Mouse (Mus musculus) c-Kit-positive CD71-positive TER-119-positive erythroid progenitor cells, embryonic 14.5 days (primary cell): ENCODE measurements around the gene Dnajb8.

ENCODE experiments used
- DNase-seq: peaks from one replicate; pipeline ENCODE4 v3.0.0-alpha.2; 2013; ENCODE audit warnings: low spot score

Gene Dnajb8

GRCm38 (mm10) chr6:88199001-88199717, 22.9 kb upstream of the Dnajb8 start:
- DNase-seq, result no peak

GRCm38 (mm10) chr6:88199718-88200692, 22.1 kb upstream of the Dnajb8 start:
- DNase-seq, result no peak

GRCm38 (mm10) chr6:88200693-88201609, 21.1 kb upstream of the Dnajb8 start:
- no peak for DNase-seq

GRCm38 (mm10) chr6:88201926-88202700, 20.0 kb upstream of the Dnajb8 start:
- DNase-seq, result no peak

- peak; percentile 82 for DNase-seq
Observed at GRCm38 (mm10) chr6:88202921-88203690, 19.0 kb upstream of the Dnajb8 start.

GRCm38 (mm10) chr6:88203791-88204405, 18.2 kb upstream of the Dnajb8 start:
- DNase-seq, result no peak

- no peak for DNase-seq
Observed at GRCm38 (mm10) chr6:88204531-88205385, 17.3 kb upstream of the Dnajb8 start.

- DNase-seq, result no peak
Observed at GRCm38 (mm10) chr6:88205386-88205700, 16.7 kb upstream of the Dnajb8 start.

GRCm38 (mm10) chr6:88205937-88206336, 16.1 kb upstream of the Dnajb8 start:
- no peak for DNase-seq

- DNase-seq, result no peak
Observed at GRCm38 (mm10) chr6:88206566-88206965, 15.5 kb upstream of the Dnajb8 start.

GRCm38 (mm10) chr6:88207403-88208033, 14.6 kb upstream of the Dnajb8 start:
- no peak for DNase-seq

- DNase-seq, result no peak
Observed at GRCm38 (mm10) chr6:88208321-88208720, 13.7 kb upstream of the Dnajb8 start.

GRCm38 (mm10) chr6:88209453-88209852, 12.6 kb upstream of the Dnajb8 start:
- DNase-seq, result no peak

- DNase-seq, result no peak
Observed at GRCm38 (mm10) chr6:88210182-88210581, 11.9 kb upstream of the Dnajb8 start.

GRCm38 (mm10) chr6:88215797-88216196, 6.3 kb upstream of the Dnajb8 start:
- no peak for DNase-seq

GRCm38 (mm10) chr6:88216199-88216598, 5.9 kb upstream of the Dnajb8 start:
- no peak for DNase-seq

- no peak for DNase-seq
Observed at GRCm38 (mm10) chr6:88219094-88219493, 3.0 kb upstream of the Dnajb8 start.

- DNase-seq, result no peak
Observed at GRCm38 (mm10) chr6:88226570-88226994, 4.5 kb downstream of the Dnajb8 start.

GRCm38 (mm10) chr6:88227537-88227936, 5.5 kb downstream of the Dnajb8 start:
- DNase-seq, result no peak
